Mouse (Mus musculus): ENCODE measurements around the gene C1qa.

GRCm38 (mm10) chr4:136937344-136937743 lies 38.7 kb upstream of the C1qa start:
- no peak for TF ChIP-seq MAFK (IDR thresholded peaks at IDR 0.05; ENCODE audit: insufficient read depth, low read depth, low read length)
- TF ChIP-seq ZNF384 (IDR thresholded peaks at IDR 0.05; ENCODE audit: low read depth, low read length): no peak
- no peak for TF ChIP-seq HCFC1 (IDR thresholded peaks at IDR 0.05; ENCODE audit: borderline replicate concordance, insufficient read depth, low read length)
- no peak for TF ChIP-seq CHD2 (IDR thresholded peaks at IDR 0.05; ENCODE audit: low read depth, low read length)
- no peak for TF ChIP-seq ZC3H11A (IDR thresholded peaks at IDR 0.05; ENCODE audit: borderline replicate concordance, low read depth, low read length)

Data from ES-E14 (cell line).